Mouse (Mus musculus) cerebellum, postnatal 4 days (tissue): ENCODE data around the gene Dennd2a.

Experiments
- DNase-seq, 2 experiments: peaks; one replicate each; pipeline ENCODE4 v3.0.0; 2022; ENCODE audit warnings: low spot score in 2 of 2, mixed read lengths in 1 of 2

Gene Dennd2a

DNA sequence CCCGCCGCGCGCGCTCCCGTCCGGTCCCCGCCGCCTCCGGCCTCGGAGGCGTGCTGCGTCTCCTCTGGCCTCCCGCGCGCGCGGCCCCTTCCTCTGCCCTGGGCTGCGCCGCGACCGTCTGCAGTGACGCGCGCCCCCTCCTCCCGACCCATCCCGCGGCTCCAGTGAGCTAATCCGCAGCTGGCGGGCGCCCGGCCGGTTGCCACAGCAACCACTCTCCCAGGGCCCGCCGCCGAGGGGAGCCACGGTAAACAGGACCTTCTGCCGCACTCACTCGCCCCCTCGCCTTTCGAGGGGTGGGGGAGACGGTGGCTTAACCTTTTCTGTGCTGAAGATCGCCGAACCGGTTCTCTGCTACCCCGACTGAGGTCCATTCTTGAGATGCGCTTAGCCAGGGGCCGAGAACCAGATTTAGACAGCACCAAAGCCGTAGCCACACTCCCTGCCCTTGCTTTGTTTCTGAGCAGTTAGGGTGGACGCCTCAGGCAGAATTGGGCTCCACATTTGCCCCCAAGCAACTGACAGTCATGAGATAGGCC, at the start of gene Dennd2a:
TSS of gene Dennd2a (minus strand) at position 145 of the 539 bp plus-strand sequence.
- DNase-seq: peak; percentile 80 to 93

DNA sequence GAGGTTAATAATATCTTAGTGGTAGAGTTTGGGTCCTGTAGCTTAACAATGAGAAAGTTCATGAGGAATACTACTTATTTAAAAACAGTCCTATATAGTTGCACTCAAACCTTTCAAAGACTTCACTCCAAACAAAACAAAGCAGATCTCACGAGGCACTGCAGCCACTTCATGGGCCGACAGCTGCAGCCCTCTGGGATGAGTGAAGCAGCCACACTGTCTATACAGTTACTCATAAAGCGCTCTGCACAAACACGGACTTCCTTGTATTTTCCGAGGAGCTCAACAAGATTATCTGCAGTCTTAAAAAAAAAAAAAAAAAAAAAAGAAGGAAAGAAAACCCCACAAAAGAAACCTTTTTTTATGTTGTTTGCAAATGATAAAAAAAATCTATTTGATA, 49.7 kb upstream of the Dennd2a start:
- no peak for DNase-seq

DNA sequence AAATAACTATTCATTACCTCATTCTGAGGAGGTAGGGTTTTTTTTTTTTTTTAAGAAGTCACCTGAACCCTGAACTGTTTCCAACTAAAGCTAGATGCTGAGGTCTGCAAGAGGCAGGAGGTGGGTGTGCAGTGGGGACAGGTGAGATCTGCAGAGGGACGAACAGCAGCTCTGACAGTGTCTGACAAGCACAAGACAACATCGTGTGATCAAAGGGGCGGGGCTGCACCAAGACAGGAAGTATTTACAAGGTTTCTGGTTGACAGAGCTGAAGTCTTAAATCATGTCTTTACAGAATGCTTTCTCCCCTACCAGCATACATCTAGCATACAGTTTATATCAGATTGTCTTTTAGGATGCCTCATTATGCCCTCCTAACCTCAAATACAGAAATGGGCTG, 49.2 kb upstream of the Dennd2a start:
- no peak for DNase-seq

DNA sequence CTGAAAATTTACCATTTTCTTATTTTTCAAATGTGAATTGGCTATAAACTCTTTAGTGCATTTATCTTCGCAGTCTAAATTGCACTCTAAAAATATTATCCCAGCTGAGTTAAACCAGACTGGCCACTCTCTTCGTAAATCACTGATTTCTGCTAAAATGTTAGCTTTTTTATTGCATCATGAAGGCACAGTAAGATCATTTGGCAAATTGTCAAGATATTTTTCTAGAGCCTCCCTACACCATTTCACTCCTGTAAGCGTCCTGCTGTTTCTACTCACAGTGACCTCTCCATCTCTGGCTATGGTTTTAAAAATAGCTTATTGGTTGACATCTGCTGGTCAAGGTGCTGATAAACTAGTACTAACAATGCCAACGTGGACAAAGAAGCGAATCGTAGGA, 48.4 kb upstream of the Dennd2a start:
- DNase-seq: no peak

DNA sequence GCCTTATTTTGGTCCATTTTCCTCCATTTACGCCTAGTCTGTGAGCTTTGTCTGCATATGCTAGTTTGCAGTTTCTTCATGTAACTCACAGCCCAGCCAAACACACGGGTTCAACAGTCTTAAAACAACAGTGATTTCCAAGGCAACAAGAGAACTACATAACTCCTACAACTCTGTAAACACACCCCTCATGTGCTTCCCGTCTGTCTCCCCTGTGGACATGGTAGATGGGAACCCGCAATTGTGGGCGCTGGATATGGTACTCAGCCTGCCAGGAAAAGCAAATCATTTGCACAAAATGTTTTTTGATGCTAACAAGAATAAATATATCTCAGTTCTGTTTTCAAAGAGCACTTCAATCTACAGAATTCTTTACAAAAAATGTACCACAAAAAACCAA, 46.9 kb upstream of the Dennd2a start:
- DNase-seq: no peak

DNA sequence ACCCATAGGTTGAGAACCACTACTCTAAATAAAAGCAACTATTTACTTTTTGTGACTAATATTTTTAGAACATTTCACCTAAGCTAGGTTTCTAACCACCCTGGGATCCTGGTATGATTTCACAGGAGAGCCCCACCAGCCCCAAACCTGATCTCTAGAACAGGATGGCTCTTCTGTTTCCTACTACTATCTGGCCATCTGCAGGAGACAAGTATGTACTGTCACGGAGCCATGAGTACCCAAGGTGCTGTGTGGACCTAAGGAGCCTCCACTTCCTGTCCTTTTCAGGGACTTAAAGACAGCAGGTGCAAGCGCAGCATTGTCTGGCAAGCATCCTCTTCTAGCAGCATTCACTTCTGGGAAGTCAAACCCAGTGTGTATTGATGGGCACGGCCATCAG, 44.2 kb upstream of the Dennd2a start:
- no peak for DNase-seq

DNA sequence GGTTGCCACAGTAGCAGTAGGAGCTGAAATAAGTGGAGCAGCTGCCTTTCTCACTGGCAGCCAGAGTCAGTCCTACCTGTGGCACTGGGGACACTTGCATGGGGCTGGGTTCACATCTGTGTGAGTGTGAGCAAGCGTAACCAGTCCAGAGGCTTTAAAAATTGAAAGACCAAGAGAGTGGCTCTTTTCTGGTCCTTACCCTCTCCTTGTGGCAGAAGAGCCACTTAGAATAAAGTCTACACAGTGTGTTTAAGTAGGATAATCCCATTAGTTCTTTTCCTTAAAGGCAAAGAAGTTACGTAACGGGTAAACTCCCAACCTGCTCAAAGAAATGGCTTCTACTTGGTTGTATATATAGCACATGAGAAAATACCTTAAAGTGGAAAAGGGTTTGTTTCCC, 43.2 kb upstream of the Dennd2a start:
- DNase-seq: no peak

DNA sequence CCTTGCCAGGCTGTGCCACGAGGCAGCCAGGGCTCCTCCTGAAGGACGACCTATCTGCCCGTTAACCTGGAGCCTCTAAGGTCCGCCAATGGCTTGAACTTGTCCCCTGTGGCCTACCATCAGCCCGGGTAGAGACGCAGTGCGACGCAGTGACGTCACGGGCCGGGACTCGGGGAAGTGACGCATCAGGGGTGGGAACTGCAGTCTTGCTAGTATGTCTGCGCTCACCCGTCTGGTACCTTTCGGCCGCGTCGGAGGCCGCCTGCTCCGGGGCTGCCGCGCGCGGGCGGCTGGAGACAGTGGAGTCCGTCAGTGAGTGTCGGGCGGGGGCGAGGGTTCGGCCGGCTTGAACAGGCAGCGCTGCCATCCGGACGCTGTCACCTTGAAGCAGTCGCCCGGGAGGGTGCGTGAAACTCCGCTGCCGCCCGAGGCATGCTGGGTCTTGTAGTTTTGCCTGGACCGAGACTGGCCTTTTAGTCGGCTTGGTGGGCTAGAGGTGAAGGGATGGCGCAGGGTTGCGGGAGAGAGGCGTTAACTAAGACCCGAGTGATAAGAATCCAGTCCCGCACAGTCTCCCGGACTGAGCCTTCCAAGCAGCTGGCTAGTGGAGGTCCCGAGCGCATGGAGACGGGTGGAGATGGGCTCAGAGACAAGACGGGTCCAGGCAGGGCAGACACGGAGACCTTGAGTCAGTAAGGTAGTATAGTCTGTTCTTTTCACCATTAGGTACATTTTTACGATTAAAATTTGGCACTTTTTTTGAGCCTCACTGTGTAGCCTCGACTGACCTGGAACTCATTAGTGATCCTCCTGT, 34.9 kb upstream of the Dennd2a start, which contains the start of gene Ndufb2:
TSS of gene Ndufb2 (plus strand) at position 174 of the 814 bp plus-strand sequence.
- DNase-seq: peak; percentile 74 to 92

DNA sequence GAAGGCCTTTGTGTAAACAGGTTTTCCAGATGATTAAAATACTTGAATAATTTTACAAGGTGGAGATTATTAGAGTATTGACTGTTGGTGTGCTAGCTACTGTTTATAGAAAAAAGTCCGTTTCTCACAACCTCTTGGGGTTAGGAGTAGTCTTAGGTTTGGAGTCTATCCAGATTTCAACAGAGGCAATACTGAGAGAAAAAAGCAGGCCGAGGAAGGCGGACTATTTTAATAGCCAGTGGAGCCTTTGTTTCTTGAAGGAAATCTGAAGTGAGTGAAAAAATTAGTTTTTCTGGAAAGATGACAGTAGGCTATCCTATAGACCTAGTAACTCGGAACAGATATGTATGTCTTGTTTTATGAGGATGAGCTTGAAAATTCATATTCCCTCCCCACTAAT, 33.8 kb upstream of the Dennd2a start:
- no peak for DNase-seq

DNA sequence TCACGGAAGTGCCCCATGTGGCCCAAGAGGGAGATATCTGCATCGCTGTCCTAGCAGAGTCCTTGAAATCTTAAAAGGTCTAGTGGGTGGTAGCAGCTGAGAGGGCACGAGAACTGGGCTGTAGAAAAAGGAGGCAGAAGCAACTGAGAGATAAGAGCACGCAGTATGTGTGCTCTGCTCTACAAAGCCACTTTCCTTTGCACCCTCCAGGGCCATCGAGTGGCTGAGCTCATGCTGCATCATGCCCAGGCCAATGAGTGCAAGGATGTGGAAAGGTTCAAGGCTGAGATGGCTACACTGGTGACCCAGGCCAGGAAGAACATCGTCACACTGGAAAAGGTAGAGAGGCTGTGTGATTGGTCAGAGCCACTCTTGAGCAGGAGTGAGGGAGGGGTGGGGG, 27.9 kb upstream of the Dennd2a start, which contains the start of gene Gm42420:
TSS of gene Gm42420 (plus strand) at position 237 of the 400 bp plus-strand sequence.
- no peak for DNase-seq

DNA sequence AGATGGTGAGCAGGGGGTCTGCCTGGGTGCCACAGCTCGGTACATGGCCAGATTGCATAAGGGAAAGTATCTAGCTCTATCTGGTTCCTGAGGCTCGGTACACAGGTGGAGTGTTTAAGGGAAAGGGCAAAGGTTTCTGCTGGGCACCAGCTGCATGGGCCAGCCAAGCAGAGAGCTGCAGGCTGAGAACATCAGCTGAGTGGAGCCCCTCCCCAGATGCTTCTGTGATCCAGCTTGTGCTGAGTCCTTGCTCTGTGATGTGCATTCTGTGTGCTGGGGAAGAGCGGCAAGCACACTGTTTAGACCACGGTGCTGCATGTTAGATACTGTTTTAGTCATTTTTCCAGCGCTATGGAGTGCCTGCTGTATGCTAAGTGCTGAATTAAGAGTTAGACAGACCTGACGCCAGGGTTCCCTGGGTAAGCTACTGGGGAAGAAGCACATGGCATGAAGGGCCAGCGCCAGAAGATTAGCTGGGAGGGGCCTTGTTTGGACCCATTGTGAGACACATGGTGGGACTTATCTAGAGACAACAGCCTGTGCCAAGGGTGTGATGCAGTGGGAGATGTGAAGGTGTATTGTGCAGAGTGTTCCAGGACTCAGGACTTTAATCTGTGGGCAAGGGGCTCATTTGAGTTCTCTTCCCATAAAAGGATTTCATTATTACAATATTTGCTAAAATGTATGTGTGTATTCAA, 23.6 kb upstream of the Dennd2a start:
- no peak for DNase-seq

DNA sequence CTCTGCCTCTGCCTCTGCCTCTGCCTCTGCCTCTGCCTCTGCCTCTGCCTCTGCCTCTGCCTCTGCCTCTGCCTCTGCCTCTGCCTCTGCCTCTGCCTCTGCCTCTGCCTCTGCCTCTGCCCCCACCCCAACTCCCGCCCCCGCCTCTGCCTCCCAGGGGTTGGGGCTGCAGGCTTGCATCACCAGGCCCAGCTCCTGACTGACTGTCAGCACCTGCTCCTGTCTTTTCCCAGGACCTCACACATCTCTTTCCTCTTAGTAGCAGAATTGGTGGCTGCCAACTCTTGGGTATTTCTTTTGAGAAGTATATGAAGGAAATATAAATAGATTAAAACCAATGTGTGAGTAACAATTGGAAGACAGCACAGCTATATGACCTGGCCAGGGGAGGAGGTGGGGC, 22.9 kb upstream of the Dennd2a start:
- DNase-seq: no peak

DNA sequence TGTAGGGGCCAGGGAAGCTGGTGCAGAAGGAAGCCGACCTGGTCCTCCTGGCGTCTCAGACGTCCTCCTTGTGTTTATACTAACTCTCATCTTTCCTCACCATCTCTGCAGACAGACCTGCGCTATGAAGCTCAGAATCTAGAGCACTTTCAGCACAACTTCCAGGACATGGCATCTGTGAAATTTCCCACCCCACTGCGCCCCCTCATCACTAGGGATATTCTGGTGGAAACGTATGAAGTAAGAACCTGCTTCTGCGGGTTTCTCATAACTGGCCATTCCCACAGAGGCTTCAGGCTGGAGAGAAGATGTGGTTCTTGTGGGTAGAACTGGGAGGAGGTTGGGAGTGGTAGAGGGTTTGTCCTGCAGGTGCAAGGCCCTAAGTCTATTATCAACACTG, 21.9 kb upstream of the Dennd2a start:
- no peak for DNase-seq

DNA sequence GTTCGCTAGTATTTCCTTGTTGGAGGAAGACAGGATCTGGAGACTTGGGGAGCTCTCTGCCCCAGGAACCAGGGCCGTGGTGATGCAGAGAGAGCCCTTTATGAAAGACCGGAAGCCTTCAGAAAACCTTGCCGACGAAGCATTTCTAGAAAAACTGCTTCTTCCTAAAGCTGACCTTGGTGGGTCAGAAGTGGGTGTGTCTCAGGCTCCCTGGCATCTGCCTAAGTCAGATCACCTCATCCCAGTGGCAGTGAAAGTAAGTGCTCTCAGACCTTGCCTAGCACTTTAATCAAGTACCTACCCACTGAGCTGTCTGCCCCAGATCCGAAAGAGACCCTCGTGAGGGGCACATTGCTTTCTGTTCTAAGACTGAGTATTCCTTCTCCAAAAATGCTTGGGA, 17.3 kb upstream of the Dennd2a start:
- no peak for DNase-seq

DNA sequence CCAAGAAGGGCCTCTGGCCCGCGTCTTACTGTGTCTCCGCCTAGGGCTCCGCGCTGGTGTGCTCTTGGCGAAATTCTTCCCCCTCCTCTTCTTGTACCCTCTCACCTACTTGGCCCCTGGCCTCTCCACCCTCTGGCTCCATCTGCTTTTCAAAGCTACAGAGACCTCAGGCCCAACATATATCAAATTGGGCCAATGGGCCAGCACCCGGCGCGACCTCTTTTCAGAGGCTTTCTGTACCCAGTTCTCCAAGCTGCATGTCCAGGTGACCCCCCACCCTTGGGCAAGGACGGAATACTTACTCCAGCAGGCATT, 16.8 kb upstream of the Dennd2a start:
- no peak for DNase-seq

DNA sequence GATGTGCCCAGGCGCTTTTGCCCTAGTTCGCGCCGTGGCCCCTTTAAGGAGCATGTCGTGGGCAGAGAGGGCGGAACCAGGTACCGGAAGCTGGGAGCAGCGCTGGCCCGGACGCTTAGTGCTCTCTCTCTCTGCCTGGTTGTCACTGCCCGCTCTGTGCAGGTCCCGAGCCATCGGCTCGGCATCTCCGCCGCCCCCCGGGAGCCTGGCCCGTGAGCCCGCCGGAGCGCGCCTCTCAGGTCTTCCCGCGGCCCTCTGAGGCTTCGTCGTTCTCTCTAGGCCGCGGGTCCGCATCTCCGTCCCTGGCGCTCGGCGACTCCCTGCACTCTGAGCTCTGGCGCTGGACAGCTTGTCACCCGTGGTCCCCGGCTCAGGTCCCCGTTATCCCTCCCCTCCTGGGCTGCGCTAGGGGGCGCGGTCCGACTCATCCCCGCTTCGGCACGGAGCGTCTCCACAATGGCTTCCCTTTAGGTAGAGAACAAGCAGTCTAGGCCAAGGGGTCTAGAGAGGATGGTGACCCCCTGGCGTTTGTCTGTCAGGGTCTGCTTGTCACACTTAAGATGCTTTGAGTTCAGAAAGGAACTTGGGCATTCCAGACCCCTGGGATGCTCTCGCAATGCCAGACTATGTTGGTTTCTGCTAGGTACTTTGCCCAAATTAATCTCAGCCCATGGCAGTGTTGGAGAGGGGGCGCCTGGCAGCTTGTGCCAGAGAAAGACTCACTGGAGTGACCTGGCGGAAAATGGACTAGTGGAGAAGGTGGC, 16.3 kb upstream of the Dennd2a start, which contains the start of gene Adck2:
TSS of gene Adck2 (plus strand) at position 83 of the 764 bp plus-strand sequence.
- peak; percentile 47 to 68 for DNase-seq

DNA sequence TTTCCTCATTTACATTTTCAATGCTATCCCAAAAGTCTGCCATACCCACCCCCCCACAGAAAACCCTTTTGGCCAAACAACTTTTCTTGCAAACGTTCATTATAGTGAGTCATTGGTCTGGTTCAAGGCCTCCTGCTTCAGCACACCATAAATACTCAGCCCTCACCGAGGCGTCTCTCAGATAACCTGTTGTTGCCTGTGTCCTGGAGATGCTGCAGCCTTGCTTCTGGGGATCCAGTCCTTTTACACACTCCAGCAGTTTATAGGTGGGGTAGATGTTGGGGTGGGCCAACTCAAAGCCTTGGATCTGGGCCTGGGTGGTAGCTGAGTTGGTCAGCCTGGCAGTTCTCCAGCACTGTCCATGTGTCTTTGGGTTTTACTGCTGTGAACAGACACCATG, 12.8 kb upstream of the Dennd2a start:
- no peak for DNase-seq

DNA sequence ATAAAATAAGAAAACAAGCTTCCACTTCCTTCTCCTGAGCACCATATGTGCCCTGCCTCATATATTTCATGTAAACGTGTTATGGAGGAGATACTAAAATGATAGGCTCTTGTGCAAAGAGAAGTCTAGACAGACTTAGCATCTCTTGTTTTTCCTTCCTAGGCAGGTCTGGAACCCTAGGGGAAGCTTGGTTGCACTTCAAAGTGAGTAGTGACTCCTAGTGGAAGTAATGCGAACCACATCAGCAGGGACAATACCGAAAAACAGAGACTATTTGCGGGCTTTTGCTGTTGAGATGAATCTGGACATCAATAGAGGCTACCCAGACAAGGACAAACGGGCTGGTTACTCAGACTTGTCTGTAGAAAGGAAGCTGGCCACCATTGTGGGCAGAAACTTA, 9.9 kb upstream of the Dennd2a start:
- DNase-seq: no peak

DNA sequence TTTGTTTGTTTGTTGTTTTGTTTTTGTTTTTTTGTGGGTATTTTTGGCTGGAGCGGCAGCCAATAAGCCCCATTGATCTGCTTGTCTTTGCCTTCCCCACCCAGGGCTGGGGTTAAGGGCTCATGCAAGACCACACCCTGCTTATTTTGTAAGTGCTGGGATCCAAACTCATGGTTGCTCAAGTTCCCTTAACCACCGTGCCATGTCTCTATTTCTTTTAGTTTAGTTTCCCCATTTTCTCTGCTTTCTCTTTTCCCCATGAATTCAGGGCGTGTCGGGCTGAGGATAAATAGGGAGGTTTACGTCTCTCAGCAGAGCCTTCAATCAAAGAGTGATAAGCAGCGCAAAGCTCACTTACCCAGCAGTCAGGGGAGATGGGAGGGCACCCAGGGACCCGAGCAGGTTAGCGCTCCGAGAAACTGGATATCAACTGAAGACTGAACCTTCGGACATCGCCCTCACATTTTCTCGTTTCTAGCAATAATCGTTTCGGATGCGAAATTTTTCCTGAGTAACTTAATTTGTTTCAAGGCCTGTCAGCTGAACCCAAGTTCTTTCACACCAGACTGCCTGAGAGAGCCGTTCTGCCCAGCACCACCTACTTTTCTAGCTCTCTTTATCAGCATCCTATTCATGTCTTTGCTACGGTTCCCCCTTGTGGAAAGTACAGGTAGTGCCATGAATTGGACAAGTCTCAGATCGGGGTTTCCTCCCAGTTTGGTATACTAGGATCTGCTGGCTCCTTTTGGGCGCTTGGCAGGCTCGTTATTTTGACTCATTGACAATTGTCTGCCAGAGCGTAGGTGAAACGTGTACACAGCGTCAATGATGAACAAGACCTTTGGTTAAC, 4.7 kb upstream of the Dennd2a start:
- DNase-seq: peak; percentile 54 to 80

DNA sequence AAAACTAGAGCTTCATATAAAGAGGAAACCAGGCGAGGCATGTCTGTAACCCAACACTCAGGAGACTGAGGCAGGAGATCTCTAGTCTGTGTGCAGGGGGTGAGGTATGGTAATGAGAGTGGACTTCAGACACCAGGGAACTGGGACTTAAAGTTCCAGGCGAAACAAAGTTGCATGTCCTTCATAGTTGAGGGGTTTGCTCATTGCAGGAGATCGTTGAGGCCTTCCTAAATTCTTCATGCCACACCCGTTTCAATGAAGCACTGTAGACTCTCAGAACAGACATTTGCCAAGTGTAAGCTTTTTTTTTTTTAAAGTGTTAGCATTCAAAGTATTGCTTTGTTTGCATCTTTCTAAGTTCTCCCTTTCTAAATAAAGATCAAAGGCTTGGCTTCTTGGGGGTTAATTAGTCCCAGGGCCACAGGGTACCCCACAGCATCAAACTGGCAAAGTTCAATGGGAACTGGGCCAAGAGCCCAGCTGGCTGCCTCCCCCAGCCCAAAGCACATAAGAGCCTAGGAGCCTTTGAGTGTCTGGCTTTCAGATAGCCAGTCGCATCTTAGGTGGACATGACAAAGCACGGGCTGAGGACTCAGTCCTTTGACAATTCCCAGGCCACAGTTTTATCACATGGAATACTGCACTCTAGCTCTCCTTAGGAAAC, 1.7 kb upstream of the Dennd2a start:
- peak in 1 of 2 experiments; percentile 44 for DNase-seq
